Mouse (Mus musculus) megakaryocyte, embryonic 14.5 days (primary cell): ENCODE results near the gene Enpp5.

ENCODE experiments used
- FLI1 ChIP-seq: IDR thresholded peaks from 2 replicates; pipeline ENCODE4 v1.6.1; 2012; ENCODE audit warnings: low read length, inconsistent platforms, mixed read lengths
- GATA1 ChIP-seq: IDR thresholded peaks from 3 replicates; pipeline ENCODE4 v1.6.1; 2012; ENCODE audit warnings: mixed read lengths, low read length, inconsistent platforms, borderline replicate concordance

GRCm38 (mm10) chr17:44040449-44040848 is 38.2 kb upstream of the Enpp5 start:
- TF ChIP-seq GATA1 (no peak), FLI1 (no peak)
